Mouse (Mus musculus) kidney, adult 9 months (tissue): ENCODE measurements around the gene Mfn2.
A peak's percentile ranks its signal among the peaks of the same experiment; 100 is the strongest.

ENCODE experiments used
- DNase-seq: peaks from one replicate; pipeline ENCODE4 v3.0.0; 2022

The Mfn2 gene

DNA sequence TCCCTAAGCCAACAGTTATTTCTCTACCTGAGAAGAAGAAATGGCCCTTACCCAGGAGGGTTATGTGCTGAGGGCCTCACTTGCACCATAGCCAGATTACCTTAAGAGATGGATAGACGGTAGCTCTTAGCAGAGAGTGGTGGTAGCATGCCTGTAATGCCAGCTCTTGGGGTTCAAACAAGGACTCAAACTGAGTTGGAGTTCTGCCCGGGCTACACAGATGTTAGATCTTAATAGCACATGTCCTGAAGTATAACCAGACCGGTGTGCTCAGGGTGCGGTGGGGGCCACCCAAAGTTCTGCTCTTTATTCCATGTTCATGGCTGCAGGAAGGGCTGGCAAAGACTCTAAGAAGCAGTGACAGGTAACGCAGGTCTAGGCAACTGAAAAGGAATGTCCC, 5.0 kb upstream of the Mfn2 start:
- DNase-seq = no peak

DNA sequence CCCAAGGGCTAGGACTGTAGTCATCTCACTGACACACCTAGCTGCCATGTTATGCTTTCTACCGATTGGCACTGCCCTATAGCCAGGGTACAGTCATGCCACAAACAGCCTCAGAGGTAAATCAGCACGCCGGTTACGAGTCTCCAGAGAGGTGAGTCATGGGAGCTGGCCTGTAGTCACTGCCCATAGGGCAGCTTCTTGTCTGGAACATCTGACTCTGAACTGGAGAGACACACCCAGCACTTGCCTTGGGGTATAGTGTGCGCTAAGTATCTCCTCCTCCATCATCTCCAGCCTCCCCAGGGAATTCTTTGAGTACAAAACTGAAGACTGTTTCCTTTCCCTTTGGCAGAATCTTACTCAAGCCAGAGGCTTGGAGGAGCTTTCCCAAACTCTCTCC, 1.7 kb upstream of the Mfn2 start:
- no peak for DNase-seq

DNA sequence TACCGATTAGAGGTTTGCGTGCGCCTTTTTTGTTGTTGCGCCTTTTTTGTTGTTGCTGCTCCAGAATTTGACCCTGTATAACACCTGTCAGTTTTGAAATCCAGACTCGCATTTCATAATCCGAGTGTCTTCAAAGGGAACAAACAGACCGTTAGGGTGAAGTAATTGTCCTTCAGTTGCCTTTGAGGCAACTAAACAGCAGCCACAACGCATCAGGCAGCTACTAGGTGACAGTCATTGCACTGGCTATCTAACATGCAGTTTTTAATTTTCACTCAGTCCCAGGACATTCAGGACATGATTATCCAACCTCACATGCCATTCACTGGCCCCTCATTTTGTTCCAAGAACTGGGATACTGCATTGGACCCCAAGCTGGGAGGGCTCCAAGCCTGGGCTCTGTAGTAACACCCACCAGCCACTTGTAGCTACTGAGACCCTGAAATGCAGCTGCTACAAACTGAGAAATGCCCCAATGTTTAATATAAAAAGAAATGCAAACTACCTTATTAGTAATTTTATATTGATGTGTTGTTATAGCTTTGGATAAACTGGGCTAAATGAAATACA, 671 bp upstream of the Mfn2 start:
- DNase-seq = no peak

DNA sequence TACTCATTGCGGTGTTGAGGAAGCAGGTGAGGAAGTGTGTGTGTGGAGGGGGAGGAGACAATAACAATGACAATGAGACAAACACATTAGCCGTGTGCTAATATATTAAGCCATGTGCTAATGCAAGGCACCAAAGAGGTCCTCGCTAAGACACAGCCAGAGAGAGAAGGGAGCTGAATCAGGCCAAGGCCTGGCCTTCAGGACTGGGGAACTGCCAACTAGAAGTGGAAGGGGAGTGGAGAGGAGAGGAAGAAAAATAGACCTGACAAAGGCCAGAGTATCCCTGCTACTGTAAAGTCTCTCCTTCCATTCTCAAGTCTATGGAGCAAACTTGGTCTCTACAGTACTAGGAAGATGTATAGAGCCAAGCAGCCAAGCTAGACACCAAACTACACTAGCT, 903 bp downstream of the Mfn2 start:
- DNase-seq = no peak

DNA sequence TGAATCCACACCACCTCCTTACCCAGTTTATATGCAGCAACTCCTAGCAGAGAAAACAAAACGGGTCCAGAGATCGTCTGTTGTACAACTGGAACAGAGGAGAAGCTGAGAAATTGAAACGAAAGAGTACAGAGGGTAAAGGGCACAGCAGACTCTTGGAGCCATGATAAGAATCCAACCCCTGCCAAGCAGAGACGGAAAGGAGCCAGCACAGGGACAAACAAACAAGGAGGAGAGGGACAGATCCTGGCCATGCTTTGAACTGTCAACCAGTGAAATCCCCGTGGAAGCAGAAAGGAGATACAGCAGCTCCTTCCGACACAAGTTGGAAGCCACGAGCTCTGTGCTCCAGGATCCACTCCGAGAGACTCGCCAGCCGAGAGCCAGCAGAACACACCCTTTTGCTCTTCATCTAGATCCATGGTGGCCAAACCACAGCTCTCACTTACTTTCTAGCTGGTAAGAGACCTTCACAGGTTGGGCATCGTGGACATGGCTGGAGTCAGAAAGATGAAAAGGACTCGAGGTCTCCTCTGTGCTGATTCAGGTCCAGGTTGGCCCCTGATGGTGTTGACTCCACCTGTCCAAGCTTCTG, 1.5 kb downstream of the Mfn2 start:
- DNase-seq = peak; percentile 64

DNA sequence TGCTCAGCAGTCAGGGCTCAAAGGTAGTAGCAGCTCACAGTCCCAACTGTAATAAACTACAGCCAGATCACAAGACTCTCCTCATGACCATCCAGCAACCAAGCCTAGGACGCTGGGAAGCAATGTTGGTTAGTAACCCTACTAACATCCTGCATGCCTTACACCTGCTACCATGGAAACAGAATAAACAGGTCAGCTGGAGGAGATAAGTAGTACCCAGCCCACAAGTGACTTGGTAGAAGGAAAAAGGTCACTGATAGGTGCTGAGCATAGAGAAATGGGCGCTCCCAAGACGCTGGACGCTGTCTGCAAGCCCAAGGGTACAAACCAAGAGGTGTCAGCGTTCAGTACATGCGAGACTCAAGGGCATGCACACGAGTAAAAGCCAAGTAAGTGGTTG, 4.1 kb downstream of the Mfn2 start:
- DNase-seq = peak; percentile 34

DNA sequence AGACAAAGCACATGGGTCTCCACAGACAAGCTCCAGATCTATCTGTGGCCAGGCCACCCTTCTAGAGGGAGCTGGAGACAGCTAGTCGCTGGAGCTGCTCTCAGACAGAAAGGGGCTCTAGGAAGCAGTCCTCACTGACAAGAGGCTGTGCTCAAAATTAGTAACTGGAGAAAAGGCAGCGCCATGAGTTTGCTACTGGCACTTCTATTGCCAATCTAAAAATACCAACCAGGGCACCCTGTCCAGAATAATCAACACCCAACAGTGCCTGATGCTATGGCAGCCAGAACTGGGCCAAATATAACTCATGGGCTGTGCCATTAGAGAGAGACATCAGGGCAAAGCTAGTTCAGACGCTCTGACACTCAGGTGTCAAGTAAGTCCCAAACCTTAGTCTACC, 7.2 kb downstream of the Mfn2 start:
- DNase-seq = no peak

DNA sequence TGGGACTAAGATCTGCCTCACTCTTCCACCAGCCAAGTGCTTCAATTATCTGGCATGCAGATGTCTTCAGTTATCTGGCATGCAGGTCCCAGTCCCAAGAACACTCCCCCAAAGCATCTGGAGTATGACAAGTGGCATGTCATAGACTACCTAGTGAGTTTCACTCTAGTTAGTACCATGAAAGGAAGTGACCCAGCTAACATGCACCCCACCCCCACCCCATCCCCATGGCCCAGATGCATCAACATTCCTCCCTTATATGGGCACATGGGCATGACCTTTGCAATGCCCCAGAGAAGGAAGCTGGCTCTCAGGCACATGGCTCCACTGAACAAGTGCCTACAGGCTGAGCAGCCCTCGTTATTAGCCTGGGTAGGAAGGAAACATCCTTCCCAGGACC, 8.1 kb downstream of the Mfn2 start:
- no peak for DNase-seq

DNA sequence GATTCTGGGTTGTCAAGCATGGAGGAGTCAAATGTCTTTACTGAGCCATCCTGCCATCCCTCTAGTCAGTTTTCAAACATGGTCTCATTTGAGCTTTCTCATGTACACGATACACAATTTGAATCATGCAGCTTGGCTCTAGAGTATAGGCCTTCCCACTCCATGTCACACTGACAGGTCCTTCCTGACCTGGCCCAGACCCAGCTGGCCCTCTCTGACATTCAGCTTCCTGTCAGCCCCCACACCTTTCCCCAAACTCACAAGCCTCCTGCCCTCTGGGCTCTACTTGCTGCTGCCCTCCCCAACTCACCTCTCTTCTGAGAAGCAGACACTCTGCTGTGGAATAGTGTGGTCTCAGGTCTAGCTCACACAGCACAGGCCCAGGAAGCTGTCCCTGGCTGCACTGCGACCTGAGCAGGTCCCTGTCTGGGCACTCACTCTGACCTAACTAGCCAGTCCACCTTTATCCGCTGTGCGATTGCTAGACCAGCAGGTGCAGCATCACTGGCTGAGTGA, 8.6 kb downstream of the Mfn2 start:
- no peak for DNase-seq

DNA sequence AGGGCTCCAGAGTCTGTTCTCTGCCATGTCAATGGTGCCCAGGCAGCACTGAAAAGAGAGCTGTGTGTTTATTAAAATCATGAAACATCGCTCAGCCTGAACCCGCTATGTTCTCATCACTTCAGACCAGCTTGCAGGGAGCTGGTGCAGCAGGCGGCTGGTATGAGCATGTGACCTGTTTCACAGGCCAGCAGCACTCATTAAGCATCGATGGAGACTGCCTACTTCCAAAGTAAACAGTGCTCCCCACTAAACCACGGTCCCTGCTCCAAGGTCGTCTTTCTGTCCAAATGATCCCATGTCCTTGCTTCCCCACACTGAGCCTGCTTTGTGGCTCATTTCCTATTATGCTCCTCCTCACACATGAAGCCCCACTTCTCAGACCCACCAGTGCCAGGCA, 14.2 kb downstream of the Mfn2 start:
- DNase-seq = no peak

DNA sequence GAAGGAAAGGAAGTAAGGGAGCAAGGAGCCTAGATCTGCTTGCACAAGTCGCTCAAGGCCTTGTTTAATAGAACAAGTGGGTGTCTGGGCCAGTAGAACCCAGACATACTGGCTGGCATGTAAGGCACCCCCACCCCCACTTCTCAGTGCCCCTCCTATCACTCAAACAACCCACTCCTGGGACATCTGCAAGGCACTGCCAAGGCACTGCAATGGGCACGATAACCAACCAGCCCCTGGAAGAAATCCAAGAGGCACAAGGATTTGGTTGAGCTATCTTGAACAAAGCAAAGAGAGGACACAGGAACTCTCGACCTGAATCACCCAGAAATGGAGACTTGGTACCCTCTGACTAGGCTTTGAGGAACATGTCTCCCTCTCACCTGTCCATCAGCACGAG, 16.3 kb downstream of the Mfn2 start:
- no peak for DNase-seq

DNA sequence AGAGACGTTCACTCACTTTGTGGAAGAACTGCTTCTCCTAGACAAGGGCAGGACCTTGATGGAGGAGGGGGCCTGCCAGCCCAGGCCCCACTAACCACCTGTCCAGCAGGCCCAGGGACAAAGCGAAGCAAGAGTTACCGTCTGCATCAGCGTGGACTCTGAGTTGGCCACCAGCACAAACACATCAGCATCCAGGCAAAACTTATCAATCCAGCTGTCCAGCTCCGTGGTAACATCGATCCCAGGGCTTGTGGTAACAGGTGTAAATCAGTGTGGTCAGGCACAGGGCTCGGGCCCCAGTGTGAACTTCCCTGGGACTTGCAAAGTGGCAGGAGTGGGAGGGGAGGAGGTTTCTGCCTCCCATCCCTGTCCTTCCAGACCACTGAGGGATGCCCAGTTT, 17.2 kb downstream of the Mfn2 start:
- DNase-seq = no peak

DNA sequence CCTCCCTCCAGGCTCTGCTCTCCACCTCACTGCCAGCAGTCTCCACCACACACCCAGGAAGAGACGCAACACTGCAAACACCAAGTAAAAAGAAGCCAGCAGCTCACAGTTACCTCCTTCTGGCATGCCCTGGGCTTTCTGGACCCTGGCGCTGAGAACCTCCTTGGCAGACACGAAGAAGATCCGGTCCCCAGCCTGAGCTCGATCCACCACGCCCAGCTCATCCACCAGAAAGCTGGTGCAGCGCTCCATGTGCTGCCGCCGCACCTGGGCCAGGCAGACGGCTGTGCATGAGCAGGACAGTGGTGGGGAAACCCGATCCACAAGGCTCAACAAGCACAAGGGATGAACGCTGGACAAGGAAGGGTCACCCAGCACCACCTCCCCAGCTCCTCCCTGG, 18.3 kb downstream of the Mfn2 start:
- DNase-seq = no peak

DNA sequence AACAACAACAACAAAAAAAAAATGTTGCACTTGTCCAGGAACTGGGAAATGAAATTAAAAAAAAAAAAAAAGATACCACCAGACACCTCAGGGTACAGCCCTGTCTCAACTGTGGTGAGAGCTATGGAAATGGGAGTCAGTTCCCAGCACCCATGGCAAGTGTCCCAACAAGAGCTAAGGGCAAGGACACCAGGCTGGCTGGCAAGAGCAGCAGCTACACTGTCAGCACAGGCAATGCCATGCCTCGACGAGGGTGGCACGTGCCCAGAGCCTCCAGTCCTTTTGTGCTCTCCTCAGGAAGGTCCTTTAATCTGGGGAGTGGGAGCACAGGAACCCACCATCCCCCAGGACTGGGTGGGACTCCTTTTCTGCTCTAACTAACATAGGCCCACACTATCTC, 20.4 kb downstream of the Mfn2 start:
- DNase-seq = no peak

DNA sequence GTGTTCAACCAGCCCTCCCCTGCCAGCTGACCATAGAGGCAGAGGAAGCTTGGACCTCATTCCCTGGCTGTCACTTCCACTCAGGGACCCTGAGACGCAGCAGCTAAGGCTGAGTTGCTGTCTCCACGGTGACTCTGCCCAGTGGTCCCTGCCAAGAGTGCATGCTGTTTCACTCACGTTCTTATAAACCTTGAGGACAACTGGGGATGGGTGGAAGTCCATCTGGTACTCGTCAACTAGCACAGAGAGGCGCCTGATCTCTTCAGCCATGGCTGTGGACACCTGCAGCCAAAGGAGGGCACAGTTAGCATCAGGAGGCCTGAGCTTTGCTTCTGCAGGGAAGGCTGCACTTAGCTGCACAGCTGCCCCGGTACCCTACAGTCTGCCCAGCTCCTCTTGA, 21.5 kb downstream of the Mfn2 start:
- DNase-seq = no peak

DNA sequence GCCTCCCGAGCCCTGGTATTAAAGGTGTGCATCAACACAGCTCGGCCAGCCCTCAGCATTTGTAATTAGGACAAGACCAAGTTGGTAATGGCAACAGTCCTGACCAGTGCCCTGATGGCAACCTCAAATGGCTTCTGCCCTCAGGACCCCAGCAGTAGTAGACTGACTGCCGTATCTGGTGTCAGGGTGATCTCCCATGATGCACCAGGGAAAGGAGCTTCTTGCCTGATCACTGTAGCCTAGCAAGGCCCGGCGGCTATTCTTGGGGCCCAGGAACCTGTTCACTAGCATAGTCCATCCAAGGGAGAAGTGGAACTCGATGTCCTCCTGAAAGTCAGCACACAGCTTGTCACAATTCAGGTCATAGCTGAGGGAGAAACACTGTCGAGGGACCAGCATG, 22.7 kb downstream of the Mfn2 start:
- no peak for DNase-seq

DNA sequence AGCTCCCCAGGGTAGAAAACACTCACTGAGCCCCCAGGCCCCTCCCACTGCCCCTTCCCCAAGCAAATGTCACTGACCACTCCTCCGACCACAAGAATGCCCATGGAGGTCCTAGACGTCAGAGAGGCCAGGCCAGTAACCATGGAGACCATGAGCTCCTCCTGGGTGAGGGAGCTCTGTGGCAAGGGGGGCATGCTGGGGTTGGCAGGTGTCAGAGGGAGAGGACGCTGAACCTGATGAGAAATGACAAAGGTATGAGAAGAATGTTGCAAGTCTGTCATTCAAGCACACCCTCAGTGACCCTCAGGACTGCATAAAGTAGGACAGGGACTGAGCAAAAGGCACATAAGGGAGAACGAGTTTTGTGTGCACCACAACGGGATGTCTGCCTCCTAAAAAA, 24.6 kb downstream of the Mfn2 start:
- no peak for DNase-seq

DNA sequence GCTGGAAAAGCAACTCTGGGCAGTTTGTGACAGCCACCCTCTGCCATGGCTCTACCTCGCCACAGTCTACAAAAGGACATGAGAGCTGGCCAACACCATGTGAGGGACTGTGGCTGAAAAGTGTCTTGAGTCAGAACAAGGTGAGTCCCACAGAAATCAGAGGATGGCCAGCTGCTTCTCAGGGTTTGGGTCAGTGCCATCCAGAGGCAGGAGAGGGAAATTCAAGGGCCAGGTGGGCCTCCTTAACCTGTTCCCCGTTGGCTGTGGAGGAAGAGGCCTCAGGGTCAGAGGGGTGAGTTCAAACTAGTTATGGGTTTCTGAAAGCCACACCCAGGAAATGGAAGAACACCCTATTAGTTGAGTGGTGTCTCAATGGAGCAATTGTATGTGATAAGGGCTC, 25.0 kb downstream of the Mfn2 start:
- DNase-seq = no peak

DNA sequence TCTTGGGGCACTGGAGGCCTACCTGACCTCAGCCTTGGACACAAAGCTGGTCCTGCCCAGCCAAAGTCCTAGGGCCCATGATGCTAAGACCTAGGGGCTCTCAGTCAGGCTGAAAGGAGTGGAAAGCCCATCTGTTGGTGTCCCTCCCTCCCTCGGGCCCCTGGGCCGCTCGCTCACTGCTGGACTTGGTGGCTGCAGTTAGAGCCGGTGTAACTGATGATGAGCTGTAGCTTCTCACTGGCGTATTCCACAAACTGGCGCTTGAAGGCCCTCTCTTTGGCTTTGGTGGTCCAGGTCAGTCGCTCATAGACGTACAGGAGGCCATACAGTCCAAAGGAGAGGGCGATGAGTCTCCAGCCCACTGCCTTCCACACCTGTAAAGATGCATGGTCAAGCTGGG, 26.0 kb downstream of the Mfn2 start:
- no peak for DNase-seq

DNA sequence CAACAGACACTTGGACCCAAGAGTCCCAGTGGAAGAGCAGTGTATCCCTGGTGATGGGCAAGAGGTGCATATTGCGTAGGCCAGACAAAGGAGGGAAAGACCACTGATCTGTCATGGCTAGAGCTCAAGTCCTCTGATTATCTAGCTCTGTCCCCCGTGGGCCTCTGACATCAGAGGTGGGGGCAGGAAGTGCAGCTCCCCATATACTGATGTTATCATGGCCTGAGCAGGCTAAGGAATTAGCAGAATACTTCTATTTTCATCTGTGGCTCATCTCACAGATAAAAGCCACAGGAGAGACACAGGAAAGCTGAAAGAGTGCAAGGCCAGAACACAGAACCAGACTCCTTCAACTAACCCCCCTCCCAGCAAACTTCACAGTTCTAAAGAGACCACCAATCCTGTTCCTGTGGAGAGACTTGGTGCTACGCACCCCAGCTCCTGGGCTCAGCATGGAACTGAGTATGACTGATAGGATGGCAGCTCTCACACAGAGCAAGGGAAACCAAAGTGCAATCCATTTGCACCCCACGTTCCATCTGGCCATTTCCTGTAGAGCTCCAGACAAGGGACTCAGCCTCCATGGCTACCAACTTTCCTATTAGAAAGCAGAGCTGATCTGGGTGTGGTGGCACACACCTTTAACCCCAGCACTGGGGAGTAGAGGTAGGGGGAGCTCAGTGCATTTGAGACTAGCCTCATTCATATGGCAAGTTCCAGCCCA, 28.5 kb downstream of the Mfn2 start:
- no peak for DNase-seq

DNA sequence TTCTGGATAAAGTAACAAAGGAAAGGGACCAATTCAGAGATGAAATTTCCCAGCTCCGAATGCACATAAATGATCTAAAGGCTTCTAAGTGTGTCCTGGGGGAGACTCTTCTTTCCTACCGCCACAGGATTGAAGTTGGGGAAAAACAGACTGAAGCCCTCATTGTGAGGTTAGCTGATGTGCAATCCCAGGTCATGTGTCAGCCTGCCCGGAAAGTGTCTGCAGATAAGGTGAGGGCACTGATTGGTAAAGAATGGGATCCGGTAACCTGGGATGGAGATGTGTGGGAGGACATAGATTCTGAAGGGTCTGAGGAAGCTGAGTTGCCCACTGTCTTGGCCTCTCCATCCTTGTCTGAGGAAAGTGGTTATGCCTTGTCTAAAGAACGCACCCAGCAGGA, 35.3 kb downstream of the Mfn2 start:
- no peak for DNase-seq

DNA sequence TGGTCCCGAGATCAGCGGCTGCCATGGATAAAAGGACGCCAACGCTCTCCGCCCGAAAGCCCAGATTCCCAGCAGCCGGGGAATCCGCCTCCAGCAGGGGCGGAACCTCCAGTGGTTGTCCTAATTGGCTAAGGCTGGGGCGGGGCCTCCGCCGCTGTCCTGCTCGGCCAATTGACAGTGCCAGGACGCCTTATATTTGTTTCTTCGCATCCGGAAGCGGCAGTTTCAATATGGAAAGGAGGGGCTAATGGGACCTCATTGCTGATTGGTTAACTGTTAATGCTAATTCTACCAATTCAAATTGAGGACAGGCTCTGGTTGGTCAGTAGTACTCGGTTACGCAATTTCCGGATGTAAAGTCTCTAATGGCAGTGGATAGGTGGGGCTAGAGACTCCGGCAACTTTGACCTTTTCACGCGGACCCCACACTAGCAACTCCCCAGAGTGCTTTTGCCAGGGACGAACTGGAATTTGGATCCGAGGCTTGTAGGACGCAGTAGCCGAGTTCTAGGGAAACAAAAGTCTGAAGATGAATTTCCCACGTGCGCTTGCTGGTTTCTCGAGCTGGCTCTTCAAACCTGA, 36.0 kb downstream of the Mfn2 start, which contains the start of the genes Miip and Fv1:
Gene Miip (minus strand): TSS at position 367 of the 582 bp plus-strand sequence.
Gene Fv1 (plus strand): TSS at position 530 of the 582 bp plus-strand sequence.
- DNase-seq = peak; percentile 99

DNA sequence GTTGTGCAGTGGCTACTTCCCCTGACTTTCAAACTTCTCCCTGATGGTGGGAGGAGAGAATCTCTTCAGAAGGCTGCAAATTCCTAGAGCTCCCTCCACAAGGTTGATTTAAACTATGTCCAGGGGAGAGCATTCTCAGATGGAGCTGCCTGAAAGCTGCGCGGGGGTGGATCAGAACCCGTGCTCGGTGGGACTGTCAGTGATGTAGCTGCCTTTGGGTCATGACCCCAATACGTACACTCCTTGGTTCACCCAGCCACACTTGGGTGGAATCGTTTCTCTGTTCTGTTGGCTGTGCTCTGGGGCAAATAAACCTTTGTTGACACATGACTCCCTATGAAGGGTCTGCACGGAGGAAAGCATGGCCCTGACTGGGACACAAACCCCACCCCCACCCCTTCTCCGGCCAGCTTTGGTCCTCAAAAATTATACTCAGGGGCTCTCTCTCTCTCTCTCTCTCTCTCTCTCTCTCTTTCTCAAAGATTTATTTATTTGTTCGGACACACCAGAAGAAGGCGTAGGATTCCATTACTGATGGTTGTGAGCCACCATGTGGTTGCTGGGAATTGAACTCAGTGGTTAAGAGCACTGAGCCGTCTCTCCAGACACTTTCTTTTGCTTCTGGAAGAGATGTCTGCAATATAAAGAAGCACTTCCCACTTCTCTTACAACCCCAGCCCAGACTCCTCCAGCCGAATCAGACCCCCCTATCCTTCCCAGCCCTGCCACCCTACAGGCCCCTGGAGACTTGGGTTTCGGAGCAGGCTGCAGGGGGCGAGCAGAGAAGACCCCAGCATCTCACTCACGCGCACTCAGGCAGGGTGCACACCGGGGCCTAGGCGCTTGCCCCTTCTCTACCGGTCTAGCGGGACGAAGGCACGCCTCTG, 36.7 kb downstream of the Mfn2 start:
- no peak for DNase-seq
